Mouse (Mus musculus) hindbrain, embryonic 11.5 days (tissue): Measurements from ENCODE around the gene Plac9b. TPM values are rescaled to one million over a fixed set of nuclear protein-coding genes. Genes with fewer than 3 reads are reported as not detected.
A peak's percentile ranks its signal among the peaks of the same experiment; 100 is the strongest.
"Not testable (repeated sequence)": the region's sequence is repeated elsewhere in the genome, so short reads cannot be mapped to it uniquely, and the experiment has no call there.

Experiments used
- ATAC-seq: fragments of 200-750 bp; cut with Nextera tagmentation; 2 replicates; pipeline ENCODE4 v1.8.0; 2017; ENCODE audit warnings: mild to moderate bottlenecking, moderate TSS enrichment, moderate library complexity; ENCODE audit not compliant: low FRiP score
- DNase-seq: peaks from one replicate; pipeline ENCODE4 v3.0.0-alpha.2; 2015; ENCODE audit warnings: low spot score
- H3K27ac ChIP-seq: fragments of 300-500 bp; sonication (generic); 2 replicates; pipeline ENCODE4 v1.5.1; 2014; ENCODE audit warnings: mild to moderate bottlenecking, low read depth, low read length
- H3K27me3 ChIP-seq: fragments of 300-500 bp; sonication (generic); 2 replicates; pipeline ENCODE4 v1.6.1; 2014; ENCODE audit warnings: mild to moderate bottlenecking, low read length, moderate library complexity, mixed read lengths; ENCODE audit not compliant: control insufficient read depth, insufficient read depth
- H3K36me3 ChIP-seq: fragments of 300-500 bp; sonication (generic); 2 replicates; pipeline ENCODE4 v1.6.1; 2014; ENCODE audit warnings: mild to moderate bottlenecking, low read length, moderate library complexity, mixed read lengths; ENCODE audit not compliant: control insufficient read depth, insufficient read depth
- H3K4me1 ChIP-seq: fragments of 300-500 bp; sonication (generic); replicated peaks from 2 replicates; pipeline ENCODE4 v1.6.1; 2014; ENCODE audit warnings: low read length, mixed read lengths; ENCODE audit not compliant: control insufficient read depth, insufficient read depth
- H3K4me2 ChIP-seq: fragments of 300-500 bp; sonication (generic); replicated peaks from 2 replicates; pipeline ENCODE4 v1.6.1; 2014; ENCODE audit warnings: mild to moderate bottlenecking, low read depth, low read length
- H3K4me3 ChIP-seq: fragments of 300-500 bp; sonication (generic); 2 replicates; pipeline ENCODE4 v1.5.1; 2014; ENCODE audit warnings: low read depth, low read length
- H3K9ac ChIP-seq: fragments of 300-500 bp; sonication (generic); 2 replicates; pipeline ENCODE4 v1.6.1; 2014; ENCODE audit warnings: low read depth, low read length
- H3K9me3 ChIP-seq: fragments of 300-500 bp; sonication (generic); 2 replicates; pipeline ENCODE4 v1.6.1; 2016; ENCODE audit warnings: low read length; ENCODE audit not compliant: control insufficient read depth
- WGBS: fragments of 180-500 bp; shearing (Covaris S2); extraction: QIAGEN DNeasy Blood & Tissue Kit; methylation state at CpG from one replicate; pipeline ENCODE4 v1.1.7; 2014; 5-methylcytosine and 5-hydroxymethylcytosine counted together
- polyA plus RNA-seq: library from polyadenylated mRNA; unstranded; fragments of >200 nt; fragmentation: Nextera tagmentation; extraction: Ambion mirVana; gene quantifications from 2 replicates; pipeline ENCODE4 v1.2.1, GENCODE M21; 2014

Plac9b gene
- polyA plus RNA-seq, 1 experiment from 2014 or later, result 1.7 TPM

- H3K9ac ChIP-seq, H3K9me3 ChIP-seq, ATAC-seq, H3K4me1 ChIP-seq, H3K27me3 ChIP-seq, H3K4me3 ChIP-seq, H3K36me3 ChIP-seq, DNase-seq, H3K4me2 ChIP-seq, H3K27ac ChIP-seq: not testable (repeated sequence)
- no CpG with 5 or more reads among the region's 6 CpGs for WGBS
These were observed 7.3 kb downstream of the Plac9b start for GRCm38 (mm10) chr14:26175028-26175427.

DNA sequence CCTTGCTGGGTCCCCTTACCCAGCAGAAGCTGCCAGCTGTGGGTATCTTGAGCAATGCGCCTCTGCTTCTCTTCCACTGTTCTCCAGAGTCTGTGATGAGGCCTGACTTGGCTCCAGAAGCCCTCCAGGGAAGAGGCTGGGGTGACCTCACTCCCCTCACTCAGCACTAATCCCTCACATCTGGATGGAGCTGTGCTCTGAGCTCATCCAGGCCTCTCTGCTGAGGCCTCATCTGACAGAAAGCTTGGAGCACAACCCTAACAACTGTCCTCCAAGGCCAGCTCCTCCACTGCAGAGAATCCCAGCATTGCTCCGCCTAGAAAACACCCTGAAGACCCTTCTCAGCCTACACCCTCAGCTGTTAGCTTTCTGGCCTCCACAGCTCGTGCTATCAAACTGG is 8.3 kb downstream of the Plac9b start:
- not testable (repeated sequence) for H3K4me2 ChIP-seq, H3K27ac ChIP-seq, H3K4me3 ChIP-seq, DNase-seq, H3K9me3 ChIP-seq, H3K27me3 ChIP-seq, H3K4me1 ChIP-seq, H3K36me3 ChIP-seq, ATAC-seq, H3K9ac ChIP-seq
- no CpG with 5 or more reads among the region's 3 CpGs for WGBS

DNA sequence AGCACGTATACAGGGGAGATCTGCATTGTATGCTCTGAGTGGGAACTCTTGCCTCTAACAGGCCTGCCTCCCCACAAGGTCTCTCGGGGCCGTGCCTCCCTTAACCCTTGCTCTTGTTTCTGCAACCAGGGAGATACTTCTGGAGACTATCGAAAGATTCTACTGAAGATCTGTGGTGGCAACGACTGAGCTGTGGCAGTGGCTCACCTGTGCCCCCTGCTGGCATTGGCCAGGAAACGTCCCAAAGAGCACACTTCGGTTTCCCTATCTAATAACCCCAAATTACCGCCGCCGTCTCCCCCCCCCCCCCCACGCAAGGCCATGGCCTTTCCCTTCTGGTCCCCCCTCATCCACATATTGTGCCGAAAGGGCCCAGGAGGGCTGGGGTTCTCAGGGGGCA is 17.0 kb downstream of the Plac9b start:
- not testable (repeated sequence) for H3K9ac ChIP-seq, H3K4me2 ChIP-seq, H3K9me3 ChIP-seq, ATAC-seq, H3K36me3 ChIP-seq, H3K27ac ChIP-seq, H3K4me3 ChIP-seq, DNase-seq, H3K4me1 ChIP-seq, H3K27me3 ChIP-seq
- no CpG with 5 or more reads among the region's 12 CpGs for WGBS

DNA sequence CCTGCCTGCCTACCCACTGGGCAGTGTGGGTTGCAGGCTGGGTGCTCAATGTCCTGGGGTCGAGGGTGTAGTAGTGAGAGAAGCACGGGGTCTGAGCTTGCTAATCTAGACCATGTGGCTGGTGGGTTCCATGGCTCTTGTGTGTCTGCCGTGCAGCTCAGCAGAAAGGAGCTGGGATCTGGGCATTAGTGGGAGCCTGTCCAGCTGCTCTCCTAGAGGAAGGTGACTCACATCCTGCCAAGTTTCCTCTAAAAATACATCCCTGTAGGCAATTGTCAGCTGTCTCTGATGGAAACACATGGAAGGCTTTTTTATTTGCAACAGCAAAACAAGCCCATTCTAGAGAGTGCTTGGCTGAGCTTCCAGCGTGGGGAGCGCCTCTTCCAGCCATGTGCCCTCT is 19.9 kb downstream of the Plac9b start:
- not testable (repeated sequence) for H3K4me1 ChIP-seq
- WGBS, result no CpG with 5 or more reads among the region's 5 CpGs

GRCm38 (mm10) chr14:26161156-26161555 is 21.1 kb downstream of the Plac9b start:
- H3K27me3 ChIP-seq, H3K36me3 ChIP-seq, DNase-seq, H3K9me3 ChIP-seq, H3K9ac ChIP-seq, H3K4me3 ChIP-seq, ATAC-seq, H3K4me2 ChIP-seq, H3K27ac ChIP-seq, H3K4me1 ChIP-seq: not testable (repeated sequence)
- no CpG with 5 or more reads among the region's 9 CpGs for WGBS

More for the DNA sequence above, 19.9 kb downstream of the Plac9b start:
- not testable (repeated sequence) for H3K4me2 ChIP-seq, H3K27ac ChIP-seq, DNase-seq, H3K36me3 ChIP-seq, H3K27me3 ChIP-seq, H3K4me3 ChIP-seq, H3K9ac ChIP-seq, ATAC-seq, H3K9me3 ChIP-seq

- H3K27ac ChIP-seq, H3K27me3 ChIP-seq, H3K36me3 ChIP-seq, H3K4me2 ChIP-seq, H3K9me3 ChIP-seq, H3K4me3 ChIP-seq, DNase-seq, H3K9ac ChIP-seq, ATAC-seq, H3K4me1 ChIP-seq: not testable (repeated sequence)
- WGBS, result no CpG with 5 or more reads among the region's 7 CpGs
These were observed 26.2 kb downstream of the Plac9b start for GRCm38 (mm10) chr14:26156032-26156431.

GRCm38 (mm10) chr14:26147095-26147494 is 35.2 kb downstream of the Plac9b start:
- not testable (repeated sequence) for H3K4me2 ChIP-seq, H3K4me3 ChIP-seq, H3K9me3 ChIP-seq, H3K9ac ChIP-seq, ATAC-seq, H3K27ac ChIP-seq, H3K27me3 ChIP-seq, H3K36me3 ChIP-seq, H3K4me1 ChIP-seq, DNase-seq
- WGBS, result no CpG with 5 or more reads among the region's 2 CpGs

DNA sequence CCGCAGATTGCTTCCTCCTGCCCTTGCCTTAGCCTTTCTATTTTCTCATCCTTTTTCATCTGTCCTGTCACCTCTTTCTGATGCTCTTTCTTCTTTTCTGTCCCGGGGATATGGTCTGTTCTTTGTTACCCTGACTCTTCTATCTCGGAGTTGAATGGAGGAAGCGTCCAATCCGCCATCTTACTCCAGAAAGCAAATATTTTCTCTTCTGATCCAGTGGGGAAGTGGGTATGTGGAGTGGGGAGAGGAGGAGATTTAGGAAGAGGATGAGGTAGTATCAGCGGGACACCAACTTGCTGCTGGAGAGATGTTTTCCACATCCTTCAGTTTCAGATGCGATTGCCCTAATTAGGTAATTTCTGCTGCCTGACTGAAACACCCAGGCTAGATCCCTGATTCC is 63.2 kb downstream of the Plac9b start:
- not testable (repeated sequence) for H3K27me3 ChIP-seq, H3K4me3 ChIP-seq, H3K9me3 ChIP-seq, DNase-seq, H3K27ac ChIP-seq, H3K36me3 ChIP-seq, H3K9ac ChIP-seq, H3K4me1 ChIP-seq, ATAC-seq, H3K4me2 ChIP-seq
- no CpG with 5 or more reads among the region's 7 CpGs for WGBS

DNA sequence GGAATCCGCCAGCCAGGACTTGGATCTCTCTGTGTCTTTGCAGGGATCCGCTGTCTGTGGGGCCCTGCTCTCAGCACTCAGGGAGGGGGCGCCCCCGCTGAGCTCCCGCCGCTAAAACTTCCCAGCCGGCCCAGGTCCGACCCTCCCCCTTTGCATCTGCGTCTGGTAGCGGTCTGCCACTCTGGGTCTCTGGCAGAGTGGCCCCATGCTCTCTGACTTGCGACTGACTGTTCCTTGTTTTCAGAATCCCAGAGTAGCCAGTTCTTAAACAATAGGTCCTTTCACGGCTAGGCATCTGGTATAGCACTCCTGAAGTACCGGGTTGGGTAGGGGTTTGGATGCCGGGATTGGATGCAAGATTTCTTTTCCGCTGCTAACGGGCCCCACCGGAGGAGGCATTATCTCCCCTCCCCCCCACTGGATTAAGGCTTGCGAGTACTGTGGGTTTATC is 63.7 kb downstream of the Plac9b start:
- not testable (repeated sequence) for H3K4me1 ChIP-seq, H3K9me3 ChIP-seq, H3K27me3 ChIP-seq, H3K4me2 ChIP-seq, H3K27ac ChIP-seq, H3K9ac ChIP-seq, H3K36me3 ChIP-seq, DNase-seq, H3K4me3 ChIP-seq
- ATAC-seq, result peak; percentile 90
- no CpG with 5 or more reads among the region's 18 CpGs for WGBS
